Mouse (Mus musculus): ENCODE data around the gene Gm10190. TPM values are rescaled to one million over a fixed set of nuclear protein-coding genes. Genes with fewer than 3 reads are reported as not detected.
"Not testable (repeated sequence)": the region's sequence is repeated elsewhere in the genome, so short reads cannot be mapped to it uniquely, and the experiment has no call there.

The Gm10190 gene
- polyA plus RNA-seq, 1 experiment from 2014 or later, result not detected

DNA sequence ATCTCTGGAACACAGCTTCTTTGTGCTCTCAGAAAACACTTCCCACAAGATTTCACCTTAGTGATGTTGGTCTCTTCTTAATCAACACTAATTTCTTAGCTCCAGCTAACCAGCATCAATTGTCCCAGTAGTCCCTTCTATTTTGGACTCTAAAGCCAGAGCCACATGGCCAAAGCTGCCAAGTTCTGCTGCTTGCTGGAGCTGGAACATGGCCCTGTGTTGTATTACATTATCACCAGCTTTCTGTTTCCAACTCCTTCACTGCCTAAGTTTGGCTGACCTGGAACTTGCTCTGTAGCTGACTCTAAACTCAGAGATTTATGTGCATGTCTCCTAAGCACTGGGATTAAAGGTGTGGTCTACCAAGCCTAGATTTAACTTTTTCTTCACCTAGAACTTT is 5.0 kb upstream of the Gm10190 start:
- not testable (repeated sequence) for H3K9me3 ChIP-seq (ENCODE audit: control insufficient read depth, low read length); H3K4me2 ChIP-seq; DNase-seq (ENCODE audit: low spot score); H3K9ac ChIP-seq (ENCODE audit: low read depth, low read length); H3K4me1 ChIP-seq (replicated peaks; ENCODE audit: control insufficient read depth, insufficient read depth, low read length); H3K27me3 ChIP-seq (replicated peaks; ENCODE audit: control insufficient read depth, insufficient read depth, low read length); H3K36me3 ChIP-seq (ENCODE audit: control insufficient read depth, insufficient read depth, low read length); H3K4me3 ChIP-seq (ENCODE audit: low read depth, low read length); H3K27ac ChIP-seq (ENCODE audit: low read depth, low read length); ATAC-seq (replicated peaks; ENCODE audit: low FRiP score)

DNA sequence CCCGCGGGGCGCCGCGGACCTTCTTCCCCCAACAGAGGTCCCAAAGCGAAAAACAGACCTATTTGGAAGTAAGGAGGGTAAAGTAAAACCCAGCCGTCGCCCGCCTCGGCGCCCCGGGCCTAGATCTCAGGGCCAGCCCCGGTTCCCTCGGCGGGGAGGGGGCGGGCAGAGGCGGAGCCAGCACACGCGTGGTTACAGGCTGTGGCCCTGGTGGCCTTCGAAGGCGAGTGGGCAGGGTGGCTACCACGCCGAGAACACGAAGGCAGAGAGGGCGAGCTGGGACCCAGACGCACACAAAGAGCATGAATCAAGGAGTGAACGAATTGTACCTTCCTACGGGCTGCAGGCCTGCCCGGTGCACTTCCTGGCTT is 370 bp upstream of the Gm10190 start:
- Histone ChIP-seq H3K27me3 (replicated peaks; ENCODE audit: control insufficient read depth, insufficient read depth, low read length) (peaks cover 14% of the 10 kb centered on the region), H3K4me3 (ENCODE audit: low read depth, low read length) (peak overlapping the region; percentile 35), H3K27ac (ENCODE audit: low read depth, low read length) (no peak overlapping the region), H3K36me3 (ENCODE audit: control insufficient read depth, insufficient read depth, low read length) (no peaks in the 10 kb centered on the region), H3K9ac (ENCODE audit: low read depth, low read length) (peak overlapping the region; percentile 57), H3K4me1 (replicated peaks; ENCODE audit: control insufficient read depth, insufficient read depth, low read length) (no peaks in the 10 kb centered on the region), H3K4me2 (peak overlapping the region; percentile 75), H3K9me3 (ENCODE audit: control insufficient read depth, low read length) (no peaks in the 10 kb centered on the region)
- ATAC-seq (replicated peaks; ENCODE audit: low FRiP score) (peak; percentile 62), DNase-seq (ENCODE audit: low spot score) (no peak)
- WGBS, result 21% methylated on average over 29 of the region's 29 CpGs

DNA sequence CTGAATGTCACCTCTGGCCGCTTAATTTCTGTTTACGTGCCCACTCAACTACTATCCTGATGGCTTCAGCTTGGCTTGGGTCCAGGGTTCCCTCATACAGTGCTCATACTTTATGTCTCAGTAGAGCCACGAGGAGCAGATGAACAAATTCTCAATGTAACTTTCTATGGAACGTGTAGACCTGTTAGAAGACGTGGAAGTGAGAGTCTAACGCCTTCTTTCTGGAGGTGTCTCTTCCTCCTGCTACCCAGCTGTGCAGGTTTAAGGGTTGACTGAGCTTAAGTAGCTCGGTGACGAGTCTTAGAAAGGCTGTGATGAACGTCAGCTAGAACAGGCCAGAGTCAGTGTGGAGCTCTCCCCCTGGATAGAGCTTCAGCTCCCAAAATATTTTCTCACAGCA is 4.7 kb downstream of the Gm10190 start:
- no peak for ATAC-seq (replicated peaks; ENCODE audit: low FRiP score)

DNA sequence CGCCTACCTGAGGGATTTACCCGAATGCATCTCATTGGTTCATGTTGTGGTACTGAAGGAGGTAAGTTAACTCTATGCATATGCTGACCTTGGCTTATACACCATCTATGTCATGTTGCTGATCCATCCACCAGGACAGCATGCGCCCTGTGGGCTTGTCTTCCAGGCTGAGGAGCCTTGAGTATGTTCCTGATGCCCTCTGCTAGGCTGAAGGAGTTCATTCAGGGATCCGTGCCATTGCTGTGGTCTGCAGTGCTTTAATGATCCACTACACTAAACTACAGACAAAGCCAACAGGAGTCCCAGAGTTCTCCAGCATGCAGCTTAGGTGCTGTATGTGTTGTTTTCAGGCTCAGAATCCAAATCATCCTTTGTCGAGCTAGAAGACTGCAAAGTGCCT is 6.1 kb downstream of the Gm10190 start:
- no peak overlapping the region for H3K27ac ChIP-seq (ENCODE audit: low read depth, low read length)
- no peaks in the 10 kb centered on the region for H3K36me3 ChIP-seq (ENCODE audit: control insufficient read depth, insufficient read depth, low read length)
- WGBS, result 85% methylated on average over 5 of the region's 5 CpGs
- H3K9me3 ChIP-seq (ENCODE audit: control insufficient read depth, low read length), result no peaks in the 10 kb centered on the region
- H3K27me3 ChIP-seq (replicated peaks; ENCODE audit: control insufficient read depth, insufficient read depth, low read length), result 0 out of 2 replicates have a peak, but pooled peaks cover under 1% of the 10 kb centered on the region
- no peak overlapping the region for H3K4me3 ChIP-seq (ENCODE audit: low read depth, low read length)
- no peak overlapping the region for H3K4me2 ChIP-seq
- DNase-seq (ENCODE audit: low spot score) (no peak), ATAC-seq (replicated peaks; ENCODE audit: low FRiP score) (no peak)
- no peaks in the 10 kb centered on the region for H3K4me1 ChIP-seq (replicated peaks; ENCODE audit: control insufficient read depth, insufficient read depth, low read length)
- no peak overlapping the region for H3K9ac ChIP-seq (ENCODE audit: low read depth, low read length)

More for the DNA sequence above, 4.7 kb downstream of the Gm10190 start:
- WGBS, result 79% methylated on average over 9 of the region's 9 CpGs
- no peaks in the 10 kb centered on the region for H3K4me1 ChIP-seq (replicated peaks; ENCODE audit: control insufficient read depth, insufficient read depth, low read length)
- H3K27ac ChIP-seq (ENCODE audit: low read depth, low read length), result no peak overlapping the region
- H3K9me3 ChIP-seq (ENCODE audit: control insufficient read depth, low read length), result no peaks in the 10 kb centered on the region
- no peak overlapping the region for H3K9ac ChIP-seq (ENCODE audit: low read depth, low read length)
- no peak overlapping the region for H3K4me3 ChIP-seq (ENCODE audit: low read depth, low read length)
- no peak overlapping the region for H3K4me2 ChIP-seq
- peaks cover 7% of the 10 kb centered on the region; the same call in 1 of the 2 replicates for H3K27me3 ChIP-seq (replicated peaks; ENCODE audit: control insufficient read depth, insufficient read depth, low read length)
- H3K36me3 ChIP-seq (ENCODE audit: control insufficient read depth, insufficient read depth, low read length), result no peaks in the 10 kb centered on the region
- no peak for DNase-seq (ENCODE audit: low spot score)

DNA sequence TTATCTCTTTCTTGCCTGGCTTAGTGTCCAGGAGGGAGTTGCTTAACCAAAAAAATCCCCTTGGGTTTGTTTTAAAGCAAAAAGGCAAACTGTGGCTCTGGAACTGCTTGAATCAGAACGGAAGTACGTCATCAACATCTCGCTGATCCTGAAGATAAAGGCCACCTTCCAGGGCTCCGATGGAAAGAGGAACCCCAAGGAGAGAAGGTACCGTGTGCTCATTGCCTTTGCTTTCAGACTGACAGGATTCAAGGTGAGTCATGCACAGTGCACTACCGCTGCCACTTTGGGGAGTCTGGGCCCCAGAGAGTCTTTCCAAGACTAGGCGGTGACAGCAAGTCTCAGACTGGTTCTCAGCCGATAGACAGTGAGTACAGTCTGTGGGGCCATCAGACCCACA is 13.1 kb downstream of the Gm10190 start:
- Histone ChIP-seq H3K9me3 (ENCODE audit: control insufficient read depth, low read length) (no peaks in the 10 kb centered on the region), H3K27ac (ENCODE audit: low read depth, low read length) (no peak overlapping the region), H3K4me2 (no peak overlapping the region), H3K27me3 (replicated peaks; ENCODE audit: control insufficient read depth, insufficient read depth, low read length) (no peaks in the 10 kb centered on the region), H3K4me3 (ENCODE audit: low read depth, low read length) (no peak overlapping the region), H3K9ac (ENCODE audit: low read depth, low read length) (no peak overlapping the region), H3K36me3 (ENCODE audit: control insufficient read depth, insufficient read depth, low read length) (no peaks in the 10 kb centered on the region), H3K4me1 (replicated peaks; ENCODE audit: control insufficient read depth, insufficient read depth, low read length) (no peaks in the 10 kb centered on the region)
- 79% methylated on average over 8 of the region's 8 CpGs for WGBS
- no peak for DNase-seq (ENCODE audit: low spot score)
- no peak for ATAC-seq (replicated peaks; ENCODE audit: low FRiP score)

DNA sequence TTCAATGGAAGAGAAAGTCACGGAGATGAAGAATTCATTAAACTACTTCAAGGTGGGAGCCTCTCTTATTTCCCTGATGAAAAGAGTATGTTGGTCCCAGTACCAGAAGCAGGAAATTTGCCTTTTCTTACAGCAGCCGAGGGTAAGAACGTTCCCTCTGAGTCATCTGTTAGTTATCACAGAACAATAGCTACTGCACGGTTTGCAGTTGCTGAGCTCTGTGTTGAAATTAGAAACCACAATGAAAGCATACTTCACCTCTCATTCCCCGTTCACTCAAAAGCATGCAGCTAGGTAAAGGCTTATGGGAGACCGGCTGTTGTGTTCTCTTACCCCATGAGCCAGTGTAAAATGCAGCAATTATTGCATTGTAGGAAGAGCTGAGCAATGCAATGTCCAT is 26.1 kb downstream of the Gm10190 start:
- H3K4me1 ChIP-seq (replicated peaks; ENCODE audit: control insufficient read depth, insufficient read depth, low read length), result no peaks in the 10 kb centered on the region
- H3K9me3 ChIP-seq (ENCODE audit: control insufficient read depth, low read length), result no peaks in the 10 kb centered on the region
- DNase-seq (ENCODE audit: low spot score), result no peak
- no peak overlapping the region for H3K4me2 ChIP-seq
- no peak overlapping the region for H3K4me3 ChIP-seq (ENCODE audit: low read depth, low read length)
- ATAC-seq (replicated peaks; ENCODE audit: low FRiP score), result no peak
- H3K9ac ChIP-seq (ENCODE audit: low read depth, low read length), result no peak overlapping the region
- no peaks in the 10 kb centered on the region for H3K36me3 ChIP-seq (ENCODE audit: control insufficient read depth, insufficient read depth, low read length)
- no peak overlapping the region for H3K27ac ChIP-seq (ENCODE audit: low read depth, low read length)
- 65% methylated on average over 6 of the region's 6 CpGs for WGBS
- no peaks in the 10 kb centered on the region for H3K27me3 ChIP-seq (replicated peaks; ENCODE audit: control insufficient read depth, insufficient read depth, low read length)

DNA sequence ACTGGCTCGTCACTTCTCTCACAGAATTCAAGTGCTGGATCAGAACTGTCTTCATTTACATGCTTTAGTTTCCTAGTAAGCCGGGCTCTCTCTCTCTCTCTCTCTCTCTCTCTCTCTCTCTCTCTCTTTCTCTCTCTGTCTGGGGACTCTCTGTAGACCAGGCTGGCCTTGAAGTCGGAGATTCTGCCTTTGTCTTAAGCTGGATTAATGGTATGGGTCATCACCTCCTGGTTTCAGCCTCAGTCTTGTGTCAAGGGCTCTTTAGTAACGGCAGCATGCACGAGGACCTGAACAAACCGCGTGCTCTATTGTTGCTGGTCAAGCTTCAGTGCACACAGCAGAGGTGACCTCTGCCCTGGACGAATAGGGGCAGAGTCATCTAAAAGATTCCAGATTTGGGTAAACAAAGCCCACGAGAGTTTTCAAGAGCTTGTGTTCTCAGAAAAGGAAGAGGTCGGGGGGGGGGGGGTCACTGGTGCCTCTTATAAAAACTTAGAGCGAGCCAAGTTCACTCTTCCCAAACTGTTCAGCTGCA is 26.7 kb downstream of the Gm10190 start:
- Histone ChIP-seq H3K9me3 (ENCODE audit: control insufficient read depth, low read length) (no peaks in the 10 kb centered on the region), H3K27me3 (replicated peaks; ENCODE audit: control insufficient read depth, insufficient read depth, low read length) (no peaks in the 10 kb centered on the region), H3K27ac (ENCODE audit: low read depth, low read length) (no peak overlapping the region), H3K4me1 (replicated peaks; ENCODE audit: control insufficient read depth, insufficient read depth, low read length) (no peaks in the 10 kb centered on the region), H3K4me3 (ENCODE audit: low read depth, low read length) (no peak overlapping the region), H3K36me3 (ENCODE audit: control insufficient read depth, insufficient read depth, low read length) (no peaks in the 10 kb centered on the region), H3K9ac (ENCODE audit: low read depth, low read length) (no peak overlapping the region), H3K4me2 (no peak overlapping the region)
- WGBS, result 75% methylated on average over 11 of the region's 11 CpGs
- ATAC-seq (replicated peaks; ENCODE audit: low FRiP score) (no peak), DNase-seq (ENCODE audit: low spot score) (no peak)

DNA sequence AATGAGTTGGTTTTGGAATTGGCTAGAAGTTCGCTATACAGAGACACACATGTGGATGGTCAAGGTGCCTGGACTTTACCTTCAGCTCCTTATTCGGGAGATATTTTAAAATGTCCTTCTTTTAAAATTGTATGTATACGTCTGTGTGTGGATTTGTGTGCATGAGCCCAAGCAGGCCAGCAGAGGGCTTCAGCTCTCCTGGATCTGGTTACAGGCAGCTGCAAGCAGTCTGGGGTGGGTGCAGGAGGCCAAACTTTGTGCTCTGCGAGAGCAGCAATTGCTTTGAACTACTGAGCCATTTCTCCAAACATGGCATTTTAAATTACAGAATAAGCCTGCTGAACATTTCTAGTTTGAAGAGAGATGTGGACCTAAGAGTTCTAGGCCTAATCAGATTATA is 28.1 kb downstream of the Gm10190 start:
- no peak overlapping the region for H3K4me2 ChIP-seq
- DNase-seq (ENCODE audit: low spot score) (no peak), ATAC-seq (replicated peaks; ENCODE audit: low FRiP score) (no peak)
- no peak overlapping the region for H3K4me3 ChIP-seq (ENCODE audit: low read depth, low read length)
- H3K4me1 ChIP-seq (replicated peaks; ENCODE audit: control insufficient read depth, insufficient read depth, low read length), result no peaks in the 10 kb centered on the region
- no peak overlapping the region for H3K27ac ChIP-seq (ENCODE audit: low read depth, low read length)
- no peak overlapping the region for H3K9ac ChIP-seq (ENCODE audit: low read depth, low read length)
- H3K9me3 ChIP-seq (ENCODE audit: control insufficient read depth, low read length), result no peaks in the 10 kb centered on the region
- 80% methylated on average over 4 of the region's 4 CpGs for WGBS
- no peaks in the 10 kb centered on the region for H3K36me3 ChIP-seq (ENCODE audit: control insufficient read depth, insufficient read depth, low read length)
- no peaks in the 10 kb centered on the region for H3K27me3 ChIP-seq (replicated peaks; ENCODE audit: control insufficient read depth, insufficient read depth, low read length)

DNA sequence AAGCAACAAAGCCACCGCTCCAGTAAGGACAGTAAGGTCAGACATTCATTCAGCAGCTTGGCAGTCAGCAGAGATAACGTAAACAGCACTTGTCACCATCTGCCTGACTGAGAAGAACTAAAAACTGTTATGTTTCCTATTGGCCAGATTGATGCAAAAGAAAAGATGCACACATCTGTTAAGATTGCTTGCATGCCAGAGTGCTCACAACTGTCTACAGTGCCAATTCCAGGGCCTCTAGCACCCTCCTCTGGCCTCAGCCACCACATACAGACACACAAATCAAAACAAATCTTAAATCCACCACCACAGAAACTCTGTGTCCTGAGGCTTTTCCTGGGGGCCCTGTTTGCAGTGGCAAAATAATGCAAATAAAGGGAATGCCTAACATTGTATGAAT is 41.0 kb downstream of the Gm10190 start:
- DNase-seq (ENCODE audit: low spot score) (no peak), ATAC-seq (replicated peaks; ENCODE audit: low FRiP score) (no peak)
- no peak overlapping the region for H3K27ac ChIP-seq (ENCODE audit: low read depth, low read length)
- no peak overlapping the region for H3K4me2 ChIP-seq
- no peaks in the 10 kb centered on the region for H3K4me1 ChIP-seq (replicated peaks; ENCODE audit: control insufficient read depth, insufficient read depth, low read length)
- no peaks in the 10 kb centered on the region for H3K27me3 ChIP-seq (replicated peaks; ENCODE audit: control insufficient read depth, insufficient read depth, low read length)
- no peaks in the 10 kb centered on the region for H3K9me3 ChIP-seq (ENCODE audit: control insufficient read depth, low read length)
- H3K9ac ChIP-seq (ENCODE audit: low read depth, low read length), result no peak overlapping the region
- WGBS, result 79% methylated on average over 2 of the region's 2 CpGs
- no peaks in the 10 kb centered on the region for H3K36me3 ChIP-seq (ENCODE audit: control insufficient read depth, insufficient read depth, low read length)
- H3K4me3 ChIP-seq (ENCODE audit: low read depth, low read length), result no peak overlapping the region
